ENCODE assay signal across 10 mouse cellular contexts in genomic region chr4:134082460-134082859, GRCm38 (mm10). TPM values are rescaled to one million over a fixed set of nuclear protein-coding genes. Genes with fewer than 3 reads are reported as not detected.
DNase-seq lines count a peak whose midpoint lies in the region; ATAC-seq and TF ChIP-seq lines count a peak whose summit lies in the region.
"Had no signal": no experiment of that assay in that cellular context is flagged by ENCODE, and none has a peak within 500 bp of the region (broad histone marks: within the 10 kb centered on the region; RNA-seq: fewer than 3 reads in every experiment).

No protein-coding gene starts in this region.

- H3K4me3 ChIP-seq in heart, embryonic 12.5 days: peak overlapping the region; percentile 46
- peak overlapping the region; percentile 52 to 60 (median 56) for H3K4me3 ChIP-seq in CH12.LX (replicated peaks in 1 of 3; ENCODE audit: low read depth in 2 of 3, low read length in 2 of 3, poor library complexity in 1 of 3)
- H3K4me3 ChIP-seq in forebrain, embryonic 13.5 days: peak overlapping the region; percentile 42
- H3K4me3 ChIP-seq in liver, embryonic 12.5 days: peak overlapping the region; percentile 44

- intact Hi-C loops in heart, postnatal 36 days (cut with DNase I): no loop called here

- no peak for TF ChIP-seq RAD21 in CH12.LX (IDR thresholded peaks at IDR 0.05; ENCODE audit: low read depth, low read length)

- 24% methylated on average over 7 of the region's 7 CpGs for WGBS in heart, embryonic 12.5 days
- WGBS in forebrain, embryonic 13.5 days: 14% methylated on average over 7 of the region's 7 CpGs
- WGBS in liver, embryonic 12.5 days (ENCODE audit: insufficient replicate concordance): 22% methylated on average over 7 of the region's 7 CpGs

- no peak for TF ChIP-seq EP300 in CH12.LX (IDR thresholded peaks at IDR 0.05; ENCODE audit: low read length)

- H3K27ac ChIP-seq in heart, embryonic 12.5 days (ENCODE audit: poor library complexity, severe bottlenecking): no peak overlapping the region
- H3K27ac ChIP-seq in CH12.LX (ENCODE audit: insufficient read depth, low read depth): peak overlapping the region; percentile 18; the same call in 1 of the 2 replicates
- no peak overlapping the region for H3K27ac ChIP-seq in forebrain, embryonic 13.5 days
- H3K27ac ChIP-seq in liver, embryonic 12.5 days: no peak overlapping the region

- peak overlapping the region; percentile 32; the same call in 1 of the 2 replicates for H3K9ac ChIP-seq in heart, embryonic 12.5 days
- peak overlapping the region; percentile 71 for H3K9ac ChIP-seq in CH12.LX (ENCODE audit: insufficient read depth, low read depth)
- H3K9ac ChIP-seq in forebrain, embryonic 13.5 days: no peak overlapping the region
- H3K9ac ChIP-seq in liver, embryonic 12.5 days: no peak overlapping the region

- no peak for DNase-seq in heart, postnatal 36 days
- DNase-seq in CH12.LX (ENCODE audit: extremely low read depth): no peak
- no peak for DNase-seq in urinary bladder, postnatal 14 days (ENCODE audit: low spot score)
- no peak for DNase-seq in frontal cortex, postnatal 25 days (ENCODE audit: low spot score in 2 of 2)
- no peak for DNase-seq in adrenal gland, postnatal 10 days

- no peaks in the 10 kb centered on the region for H3K36me3 ChIP-seq in heart, embryonic 12.5 days
- H3K36me3 ChIP-seq in CH12.LX (replicated peaks in 1 of 2; ENCODE audit: control insufficient read depth in 1 of 2, insufficient read depth in 1 of 2, low read length in 1 of 2): peaks cover 3 to 22% of the 10 kb centered on the region in 2 experiments
- no peaks in the 10 kb centered on the region for H3K36me3 ChIP-seq in forebrain, embryonic 13.5 days (ENCODE audit: poor library complexity, severe bottlenecking)
- H3K36me3 ChIP-seq in liver, embryonic 12.5 days: no peaks in the 10 kb centered on the region

- peaks cover 12% of the 10 kb centered on the region for H3K4me1 ChIP-seq in heart, embryonic 12.5 days (replicated peaks)
- H3K4me1 ChIP-seq in CH12.LX (ENCODE audit: control insufficient read depth in 1 of 2, insufficient read depth in 2 of 2): peaks cover 4 to 28% of the 10 kb centered on the region in 2 experiments
- peaks cover 12% of the 10 kb centered on the region for H3K4me1 ChIP-seq in forebrain, embryonic 13.5 days
- peaks cover 24% of the 10 kb centered on the region for H3K4me1 ChIP-seq in liver, embryonic 12.5 days

- H3K27me3 ChIP-seq in heart, embryonic 12.5 days (replicated peaks): peaks cover 32% of the 10 kb centered on the region
- no peaks in the 10 kb centered on the region for H3K27me3 ChIP-seq in CH12.LX (replicated peaks)
- peaks cover 33% of the 10 kb centered on the region for H3K27me3 ChIP-seq in forebrain, embryonic 13.5 days
- H3K27me3 ChIP-seq in liver, embryonic 12.5 days (replicated peaks): peaks cover 29% of the 10 kb centered on the region

- no peaks in the 10 kb centered on the region for H3K79me2 ChIP-seq in CH12.LX (replicated peaks; ENCODE audit: control insufficient read depth, extremely low read depth, insufficient read depth, poor library complexity, severe bottlenecking)

- H3K9me3 ChIP-seq in heart, embryonic 12.5 days (replicated peaks): 0 out of 2 replicates have a peak, but pooled peaks cover 2% of the 10 kb centered on the region
- peaks cover 4% of the 10 kb centered on the region for H3K9me3 ChIP-seq in CH12.LX (replicated peaks; ENCODE audit: low read length)
- H3K9me3 ChIP-seq in forebrain, embryonic 13.5 days (replicated peaks): no peaks in the 10 kb centered on the region
- 0 out of 2 replicates have a peak, but pooled peaks cover 5% of the 10 kb centered on the region for H3K9me3 ChIP-seq in liver, embryonic 12.5 days (replicated peaks)

- no peak for ATAC-seq in heart, embryonic 12.5 days (ENCODE audit: insufficient number of reproducible peaks, low FRiP score)
- no peak for ATAC-seq in forebrain, embryonic 13.5 days
- no peak for ATAC-seq in liver, embryonic 12.5 days

- no peak for TF ChIP-seq POLR2A in CH12.LX (IDR thresholded peaks at IDR 0.05; ENCODE audit: low read depth, low read length)

- TF ChIP-seq CTCF in CH12.LX (conservative IDR thresholded peaks at IDR 0.05 in 1 of 2, IDR thresholded peaks at IDR 0.05 in 1 of 2; ENCODE audit: low read depth in 2 of 2, low read length in 2 of 2): no peak

- dilution Hi-C loops in CH12.LX (cut with MboI; ENCODE audit: extremely low pct_ligation_motif_present, extremely low pct_unique_long_range_greater_than_20kb, low sequenced_read_pairs): no loop called here

- peak overlapping the region; percentile 90 for H3K4me2 ChIP-seq in heart, embryonic 12.5 days
- peak overlapping the region; percentile 58 for H3K4me2 ChIP-seq in CH12.LX (ENCODE audit: insufficient read depth, low read depth, poor library complexity, severe bottlenecking)
- H3K4me2 ChIP-seq in forebrain, embryonic 13.5 days: peak overlapping the region; percentile 71
- H3K4me2 ChIP-seq in liver, embryonic 12.5 days: peak overlapping the region; percentile 71

- in situ Hi-C loops in CH12.LX (cut with MboI; ENCODE audit: low pct_ligation_motif_present, low pct_unique_long_range_greater_than_20kb, low sequenced_read_pairs): loop anchor here (25.0 kb wide), 1 partner anchor 495 kb away; the partner anchor contains the start of gene Gpn2

TF ChIP-seq in CH12.LX, 34 proteins besides CTCF, POLR2A, EP300 and RAD21:
- TF ChIP-seq ZC3H11A (IDR thresholded peaks at IDR 0.05; ENCODE audit: low read depth, low read length) (no peak), PAX5 (IDR thresholded peaks at IDR 0.05; ENCODE audit: low read length) (no peak), MAX (IDR thresholded peaks at IDR 0.05; ENCODE audit: low read length) (no peak), UBTF (IDR thresholded peaks at IDR 0.05; ENCODE audit: low read depth, low read length) (no peak), BHLHE40 (IDR thresholded peaks at IDR 0.05; ENCODE audit: low read depth, low read length) (no peak), ELF1 (IDR thresholded peaks at IDR 0.05; ENCODE audit: low read depth, low read length) (no peak), TCF12 (IDR thresholded peaks at IDR 0.05; ENCODE audit: low read depth, low read length) (no peak), POLR2AphosphoS2 (IDR thresholded peaks at IDR 0.05; ENCODE audit: low read depth, low read length) (no peak), SMC3 (IDR thresholded peaks at IDR 0.05; ENCODE audit: low read depth, low read length) (no peak), HCFC1 (IDR thresholded peaks at IDR 0.05; ENCODE audit: low read depth, low read length) (no peak), CHD1 (IDR thresholded peaks at IDR 0.05; ENCODE audit: low read depth, low read length) (no peak), SIN3A (IDR thresholded peaks at IDR 0.05; ENCODE audit: low read length) (no peak), JUND (conservative IDR thresholded peaks at IDR 0.05; ENCODE audit: low read depth, low read length) (no peak), MYC (IDR thresholded peaks at IDR 0.05; ENCODE audit: low read depth, low read length) (no peak)

RNA-seq across cellular contexts. Expression of gene Cd52, which starts 12.4 kb away (rescaled TPM):
- polyA plus RNA-seq in heart, embryonic 12.5 days (2016; fragmentation: Nextera tagmentation; extraction: Ambion mirVana): 4.3 and 5.7 TPM in 2 replicates
- 1 to 10 TPM; 3.1 to 4.6 TPM for total RNA-seq in heart, postnatal 36 days (2021)
- total RNA-seq in CH12.LX (2012; rRNA removed) (2,306 and 3,109 TPM in 2 replicates), CH12.LX (2014; rRNA removed) (4,323 and 5,448 TPM in 2 replicates)
- 1,849 and 1,886 TPM in 2 replicates for polyA plus RNA-seq in CH12.LX (2012; ENCODE audit: insufficient read length, low read depth)
- 2.2 and 2.6 TPM in 2 replicates for polyA plus RNA-seq in forebrain, embryonic 13.5 days (2015; fragmentation: Nextera tagmentation; extraction: Ambion mirVana)
- 18.5 and 21.5 TPM in 2 replicates for polyA plus RNA-seq in liver, embryonic 12.5 days (2016; fragmentation: Nextera tagmentation; extraction: Ambion mirVana)
- 10 to 100 TPM; 30.6 to 33.6 TPM for total RNA-seq in adrenal gland, postnatal 10 days (2021)
- polyA plus RNA-seq: C2C12 had no signal

RNA-seq across cellular contexts. Expression of gene Ubxn11, which starts 19.9 kb away (rescaled TPM):
- 2.2 and 2.7 TPM in 2 replicates for polyA plus RNA-seq in heart, embryonic 12.5 days (2016; fragmentation: Nextera tagmentation; extraction: Ambion mirVana)
- 1 to 10 TPM; 1.6 to 1.9 TPM for total RNA-seq in heart, postnatal 36 days (2021)
- total RNA-seq in CH12.LX (2012; rRNA removed) (12.3 and 18.8 TPM in 2 replicates), CH12.LX (2014; rRNA removed) (6.0 and 6.6 TPM in 2 replicates)
- polyA plus RNA-seq in CH12.LX (2012; ENCODE audit: insufficient read length, low read depth): 35.9 and 38.8 TPM in 2 replicates
- 6.2 and 9.4 TPM in 2 replicates for polyA plus RNA-seq in forebrain, embryonic 13.5 days (2015; fragmentation: Nextera tagmentation; extraction: Ambion mirVana)
- polyA plus RNA-seq in liver, embryonic 12.5 days (2016; fragmentation: Nextera tagmentation; extraction: Ambion mirVana): 3.4 and 3.7 TPM in 2 replicates
- 1 to 10 TPM; 4.1 to 7.5 TPM for total RNA-seq in adrenal gland, postnatal 10 days (2021)

RNA-seq across cellular contexts. Expression of gene Crybg2, which starts 21.8 kb away (rescaled TPM):
- 0.41 and 0.51 TPM in 2 replicates for polyA plus RNA-seq in heart, embryonic 12.5 days (2016; fragmentation: Nextera tagmentation; extraction: Ambion mirVana)
- not detected for total RNA-seq in heart, postnatal 36 days (2021)
- total RNA-seq in CH12.LX (2012; rRNA removed) (9.2 and 10.6 TPM in 2 replicates), CH12.LX (2014; rRNA removed) (3.0 and 3.6 TPM in 2 replicates)
- 15.6 and 15.9 TPM in 2 replicates for polyA plus RNA-seq in CH12.LX (2012; ENCODE audit: insufficient read length, low read depth)
- 0.47 and 0.53 TPM in 2 replicates for polyA plus RNA-seq in forebrain, embryonic 13.5 days (2015; fragmentation: Nextera tagmentation; extraction: Ambion mirVana)
- polyA plus RNA-seq in liver, embryonic 12.5 days (2016; fragmentation: Nextera tagmentation; extraction: Ambion mirVana): 0.71 and 0.82 TPM in 2 replicates
- total RNA-seq in adrenal gland, postnatal 10 days (2021): under 1 TPM; 0.82 to 0.96 TPM
- polyA plus RNA-seq: C2C12 had no signal

RNA-seq across cellular contexts. Expression of gene Zfp683, which starts 28.8 kb away (rescaled TPM):
- polyA plus RNA-seq in heart, embryonic 12.5 days (2016; fragmentation: Nextera tagmentation; extraction: Ambion mirVana): not detected in 2 replicates
- not detected for total RNA-seq in heart, postnatal 36 days (2021)
- total RNA-seq in CH12.LX (2012; rRNA removed) (not detected in 2 replicates), CH12.LX (2014; rRNA removed) (not detected in 2 replicates)
- 0.16 TPM in 1 of 2 replicates, not detected in the other for polyA plus RNA-seq in CH12.LX (2012; ENCODE audit: insufficient read length, low read depth)
- not detected in 2 replicates for polyA plus RNA-seq in forebrain, embryonic 13.5 days (2015; fragmentation: Nextera tagmentation; extraction: Ambion mirVana)
- polyA plus RNA-seq in liver, embryonic 12.5 days (2016; fragmentation: Nextera tagmentation; extraction: Ambion mirVana): not detected in 2 replicates
- under 1 TPM in 1 of 2 experiments, not detected in 1; 0.24 TPM for total RNA-seq in adrenal gland, postnatal 10 days (2021)
- polyA plus RNA-seq: brain, embryonic 14.5 days; C2C12 had no signal

RNA-seq across cellular contexts. Expression of gene Sh3bgrl3, which starts 46.1 kb away (rescaled TPM):
- polyA plus RNA-seq in heart, embryonic 12.5 days (2016; fragmentation: Nextera tagmentation; extraction: Ambion mirVana): 179 and 190 TPM in 2 replicates
- 10 to 100 TPM; 36.4 to 39.9 TPM for total RNA-seq in heart, postnatal 36 days (2021)
- 151 and 153 TPM in 2 replicates for total RNA-seq in CH12.LX (2012; rRNA removed)
- total RNA-seq in CH12.LX (2014; rRNA removed): 104 and 128 TPM in 2 replicates
- 289 and 362 TPM in 2 replicates for polyA plus RNA-seq in CH12.LX (2012; ENCODE audit: insufficient read length, low read depth)
- 285 TPM in 2 replicates for polyA plus RNA-seq in forebrain, embryonic 13.5 days (2015; fragmentation: Nextera tagmentation; extraction: Ambion mirVana)
- 187 and 205 TPM in 2 replicates for polyA plus RNA-seq in liver, embryonic 12.5 days (2016; fragmentation: Nextera tagmentation; extraction: Ambion mirVana)
- total RNA-seq in adrenal gland, postnatal 10 days (2021): 100 to 1,000 TPM in 1 of 2 experiments, 10 to 100 TPM in 1; 94.4 to 103 TPM

Comparison
In these comparisons a context has a peak if more than half of its experiments do, and no peak if none do; other contexts are left out.
1. H3K9ac ChIP-seq: peak in heart, embryonic 12.5 days (single experiment) and CH12.LX (single experiment); none in forebrain, embryonic 13.5 days (single experiment) and liver, embryonic 12.5 days (single experiment).
2. RNA of gene Cd52, which starts 12.4 kb away (polyA plus RNA-seq): 1,849 to 1,886 TPM in CH12.LX; 18.5 to 21.5 TPM in liver, embryonic 12.5 days, 4.3 to 5.7 TPM in heart, embryonic 12.5 days and 2.2 to 2.6 TPM in forebrain, embryonic 13.5 days; every median in the first group is over 10 times any median in the second.
3. Peak in every context shown above with its lines, with median percentiles within 50 percentile points of each other: H3K4me2 ChIP-seq and H3K4me3 ChIP-seq.